Mouse (Mus musculus): ENCODE measurements around the gene 4933424G06Rik. TPM values are rescaled to one million over a fixed set of nuclear protein-coding genes. Genes with fewer than 3 reads are reported as not detected.
A peak's percentile ranks its signal among the peaks of the same experiment; 100 is the strongest.

The 4933424G06Rik gene
- total RNA-seq, 2 experiments from 2014 or later = 0.51 to 1.5 TPM

DNA sequence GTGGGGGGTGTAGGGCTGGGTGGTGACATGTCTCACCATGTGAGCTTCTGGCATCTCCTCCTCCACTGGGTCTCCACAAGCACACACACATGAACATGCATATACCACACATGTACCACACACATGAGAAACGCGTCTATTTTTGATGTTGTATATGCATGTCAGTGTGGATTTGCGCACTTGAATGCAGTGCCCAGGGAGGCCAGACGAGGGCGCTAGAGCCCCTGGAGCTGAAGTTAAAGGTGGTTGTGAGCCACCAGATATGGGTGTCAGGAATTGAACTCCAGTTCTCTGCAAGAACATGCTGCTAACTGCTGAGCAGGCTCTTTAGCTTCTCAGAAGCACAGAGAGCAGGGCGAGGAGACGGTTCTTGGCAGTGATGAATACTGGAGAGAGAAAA is 76.4 kb downstream of the 4933424G06Rik start:
- intact Hi-C loops (cut with DNase I) = no loop called here
- no peak for DNase-seq
- peak; percentile 25; the same call in 1 of the 2 replicates for TF ChIP-seq CTCF (IDR thresholded peaks at IDR 0.05)

DNA sequence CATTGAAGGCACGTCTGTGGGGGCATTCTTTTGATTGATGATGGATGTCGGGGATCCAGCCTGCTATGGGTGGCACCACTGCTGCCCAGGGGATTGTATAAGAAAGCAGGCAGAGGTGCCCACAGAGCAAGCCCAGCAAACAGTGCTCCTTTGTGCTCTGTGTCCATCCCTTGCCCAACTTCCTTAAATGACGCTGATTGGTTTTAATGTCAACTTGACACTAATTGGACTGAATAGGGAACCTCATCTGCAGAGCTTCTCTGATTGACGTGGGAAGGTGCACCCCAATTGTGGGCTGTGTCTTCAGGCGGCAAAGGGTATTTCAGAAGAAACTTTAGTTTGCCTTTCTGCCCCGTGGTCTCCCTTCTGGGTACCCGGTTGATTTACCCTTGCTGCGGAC is 79.5 kb downstream of the 4933424G06Rik start:
- TF ChIP-seq CTCF (IDR thresholded peaks at IDR 0.05) = no peak
- Histone ChIP-seq H3K4me3 (no peak overlapping the region), H3K27ac (no peak overlapping the region)
- no peak for DNase-seq
- intact Hi-C loops (cut with DNase I) = no loop called here

More for the DNA sequence above, 76.4 kb downstream of the 4933424G06Rik start:
- H3K4me3 ChIP-seq = no peak overlapping the region
- no peak overlapping the region for H3K27ac ChIP-seq

GRCm38 (mm10) chr1:36796711-36797110 is 86.8 kb downstream of the 4933424G06Rik start:
- H3K27ac ChIP-seq = no peak overlapping the region
- no peak for DNase-seq
- no peak overlapping the region for H3K4me3 ChIP-seq
- no peak for TF ChIP-seq CTCF (IDR thresholded peaks at IDR 0.05)
- intact Hi-C loops (cut with DNase I) = no loop called here

- H3K27ac ChIP-seq = no peak overlapping the region
- TF ChIP-seq CTCF (IDR thresholded peaks at IDR 0.05) = no peak
- DNase-seq = no peak
- intact Hi-C loops (cut with DNase I) = no loop called here
- no peak overlapping the region for H3K4me3 ChIP-seq
Observed at GRCm38 (mm10) chr1:36797481-36797880, 87.5 kb downstream of the 4933424G06Rik start.

DNA sequence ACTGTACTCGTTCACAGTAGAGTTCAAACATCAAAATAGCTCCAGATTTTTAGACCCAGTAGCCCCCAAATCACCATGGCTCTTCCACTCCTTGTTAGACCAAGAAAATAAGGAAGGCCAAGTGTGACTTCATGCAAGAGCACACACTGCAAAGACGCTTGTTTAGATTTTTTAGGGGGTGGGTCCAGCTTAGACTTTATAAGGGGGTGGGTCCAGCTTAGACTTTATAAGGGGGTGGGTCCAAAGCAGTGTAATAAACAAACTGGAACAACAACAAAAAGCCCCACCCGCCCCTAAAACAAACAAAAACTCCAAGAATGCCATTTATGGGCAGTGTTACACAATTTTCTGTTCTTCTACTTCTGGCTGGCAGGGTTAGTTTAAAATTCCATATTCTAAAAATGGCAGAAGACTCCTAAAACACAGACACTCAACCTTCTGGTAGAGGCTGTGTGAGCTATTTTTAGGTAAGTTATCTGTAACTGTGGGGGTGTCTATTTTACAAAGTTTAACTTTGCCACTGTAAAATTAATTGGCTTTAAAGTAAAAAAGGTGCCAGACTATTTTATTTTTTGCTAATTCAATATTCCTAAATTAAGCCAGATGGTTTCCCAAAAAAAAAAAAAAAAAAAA is 90.5 kb downstream of the 4933424G06Rik start:
- intact Hi-C loops (cut with DNase I) = no loop called here
- Histone ChIP-seq H3K27ac (no peak overlapping the region), H3K4me3 (no peak overlapping the region)
- TF ChIP-seq CTCF (IDR thresholded peaks at IDR 0.05) = no peak
- no peak for DNase-seq

DNA sequence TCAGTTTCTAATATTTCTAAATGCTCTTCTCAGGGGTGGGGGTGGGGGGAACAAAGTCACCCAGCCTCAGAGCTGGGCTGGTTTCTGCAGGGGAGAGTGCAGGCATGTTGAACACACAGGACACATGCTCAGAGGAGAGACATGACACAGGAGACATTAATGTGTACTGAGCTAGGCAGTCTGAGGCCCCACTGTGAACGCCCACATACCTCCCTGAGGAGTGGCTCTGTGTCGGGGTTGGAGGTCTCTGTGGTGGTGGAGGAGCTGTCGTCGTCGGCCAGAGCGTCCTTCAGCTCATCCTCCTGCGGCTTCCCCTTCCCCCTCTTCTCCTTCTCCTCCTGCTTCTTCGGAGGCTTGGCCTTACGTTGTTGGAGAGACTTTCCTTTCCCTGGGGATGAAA is 94.3 kb downstream of the 4933424G06Rik start:
- Histone ChIP-seq H3K4me3 (no peak overlapping the region), H3K27ac (no peak overlapping the region; the same call in 1 of the 2 replicates)
- intact Hi-C loops (cut with DNase I) = no loop called here
- no peak for TF ChIP-seq CTCF (IDR thresholded peaks at IDR 0.05)
- DNase-seq = no peak

DNA sequence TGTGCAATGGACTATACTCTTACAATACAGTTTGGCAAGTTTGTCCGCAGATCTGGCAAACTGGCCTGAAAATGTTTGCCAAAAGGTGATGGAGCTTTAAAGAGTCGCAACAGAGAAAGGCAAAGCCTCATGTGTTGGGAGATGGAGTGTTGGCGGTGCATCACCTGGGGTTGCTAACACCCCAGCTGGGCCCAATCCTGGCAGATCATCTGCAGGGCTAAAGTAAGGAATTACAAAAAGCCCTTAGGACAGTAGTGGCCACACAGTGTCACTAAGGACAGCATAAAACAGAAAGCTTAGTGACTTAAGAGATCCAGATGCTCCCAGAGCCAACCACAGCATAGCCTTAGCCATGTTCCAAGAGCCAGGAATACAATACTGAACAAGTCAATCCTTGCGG is 94.9 kb downstream of the 4933424G06Rik start:
- intact Hi-C loops (cut with DNase I) = no loop called here
- Histone ChIP-seq H3K27ac (no peak overlapping the region), H3K4me3 (no peak overlapping the region)
- no peak for TF ChIP-seq CTCF (IDR thresholded peaks at IDR 0.05)
- DNase-seq = no peak

DNA sequence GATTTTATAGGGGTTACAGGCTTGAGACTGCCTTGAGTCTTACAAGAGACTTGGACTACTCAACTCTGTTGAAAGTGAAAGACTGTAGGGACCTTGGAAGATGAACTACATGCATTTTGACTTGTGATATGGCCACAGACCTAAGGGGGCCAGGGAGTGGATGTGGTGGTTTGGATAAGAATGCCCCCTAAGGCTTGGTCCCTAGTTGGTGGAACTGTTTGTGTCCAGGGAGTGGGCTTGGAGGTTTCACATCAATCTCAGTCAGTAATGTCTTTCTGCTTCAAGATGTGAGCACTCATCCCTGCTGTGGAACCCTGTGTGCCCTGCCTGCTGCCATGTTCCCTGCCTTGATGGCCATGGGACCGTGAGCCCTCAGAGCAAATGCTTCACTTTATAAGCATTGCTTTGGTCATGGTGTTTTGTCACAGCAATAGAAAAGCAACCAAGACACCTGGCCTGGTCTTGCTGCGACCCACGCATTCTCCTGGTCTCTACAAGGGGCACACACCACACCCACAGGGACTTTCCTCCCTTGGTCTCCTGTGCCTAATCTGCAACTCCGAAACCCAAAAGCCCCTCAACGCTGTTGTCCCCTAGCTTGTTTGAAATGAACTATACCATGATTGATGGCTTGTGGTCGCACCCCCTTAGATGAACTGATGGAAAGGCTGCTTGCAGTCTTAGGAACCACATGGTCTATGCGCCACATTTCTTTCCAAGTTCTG is 96.4 kb downstream of the 4933424G06Rik start:
- no peak for DNase-seq
- intact Hi-C loops (cut with DNase I) = no loop called here
- Histone ChIP-seq H3K4me3 (no peak overlapping the region), H3K27ac (no peak overlapping the region)
- TF ChIP-seq CTCF (IDR thresholded peaks at IDR 0.05) = no peak

DNA sequence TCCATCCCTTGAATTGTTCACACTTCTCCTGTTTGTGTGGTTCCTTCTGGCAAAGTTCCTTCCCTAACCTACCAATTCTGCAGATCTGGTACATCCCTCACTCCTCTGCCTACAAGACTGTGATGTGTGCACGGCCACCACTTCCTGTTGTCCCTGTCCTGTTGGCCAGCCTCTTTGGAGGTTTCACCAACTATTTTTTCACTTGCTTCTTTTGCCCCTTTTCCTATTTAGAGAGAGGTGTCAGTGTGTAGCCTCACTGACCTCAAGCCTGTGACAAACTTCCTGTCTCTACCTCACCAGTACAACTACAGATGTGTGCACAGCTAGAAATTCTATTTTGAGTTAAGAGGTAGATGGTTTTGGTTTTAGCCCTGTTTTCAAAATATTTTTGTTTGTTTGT is 97.1 kb downstream of the 4933424G06Rik start:
- no peak for TF ChIP-seq CTCF (IDR thresholded peaks at IDR 0.05)
- intact Hi-C loops (cut with DNase I) = no loop called here

More for the DNA sequence above, 97.1 kb downstream of the 4933424G06Rik start:
- no peak overlapping the region for H3K4me3 ChIP-seq
- no peak overlapping the region for H3K27ac ChIP-seq
- no peak for DNase-seq

Small RNA genes within 50 kb of the gene (microRNA-seq; reads per million reads assigned to microRNA genes)
- not detected for gene Gm24133

Other genes with a start within 250 kb of the 4933424G06Rik start
- 10 to 100 TPM in 1 of 2 experiments, 1 to 10 TPM in 1; 4.1 to 11.0 TPM for gene Cnnm4, start 238.5 kb upstream of the 4933424G06Rik start, total RNA-seq (2021)
- gene Cnnm3, start 198.3 kb upstream of the 4933424G06Rik start, total RNA-seq (2021) = 10 to 100 TPM in 1 of 2 experiments, 1 to 10 TPM in 1; 9.7 to 12.0 TPM
- 1,000 to 10,000 TPM; 1,971 to 4,216 TPM for gene Ankrd23, start 173.3 kb upstream of the 4933424G06Rik start, total RNA-seq (2021)
- gene Gm42417, start 170.7 kb upstream of the 4933424G06Rik start, total RNA-seq (2021) = 1,000 to 10,000 TPM in 1 of 2 experiments, 100 to 1,000 TPM in 1; 819 to 1,877 TPM
- gene Ankrd39, start 162.7 kb upstream of the 4933424G06Rik start, total RNA-seq (2021) = 1 to 10 TPM; 7.2 to 9.3 TPM
- 10 to 100 TPM in 1 of 2 experiments, 1 to 10 TPM in 1; 6.8 to 10.0 TPM for gene Sema4c, start 151.8 kb upstream of the 4933424G06Rik start, total RNA-seq (2021)
- under 1 TPM in 1 of 2 experiments, not detected in 1; 0.48 TPM for gene Fam178b, start 27.0 kb upstream of the 4933424G06Rik start, total RNA-seq (2021)
- 1,000 to 10,000 TPM; 1,153 to 1,545 TPM for gene Cox5b, start 18.7 kb upstream of the 4933424G06Rik start, total RNA-seq (2021)
- 100 to 1,000 TPM; 120 to 155 TPM for gene Actr1b, start 4.3 kb downstream of the 4933424G06Rik start, total RNA-seq (2021)
- gene Zap70, start 51.6 kb downstream of the 4933424G06Rik start, total RNA-seq (2021) = under 1 TPM in 1 of 2 experiments, not detected in 1; 0.84 TPM
- 10 to 100 TPM; 24.1 to 37.5 TPM for gene Tmem131, start 233.5 kb downstream of the 4933424G06Rik start, total RNA-seq (2021)

Measured in gastrocnemius, adult 2 months (tissue).